Mouse (Mus musculus) midbrain, embryonic 10.5 days (tissue): Measurements from ENCODE around the gene Iqcd. TPM values are rescaled to one million over a fixed set of nuclear protein-coding genes. Genes with fewer than 3 reads are reported as not detected.

Experiments
- DNase-seq: peaks from one replicate; pipeline ENCODE4 v3.0.0-alpha.2; 2017; ENCODE audit warnings: low spot score
- H3K27ac ChIP-seq: fragments of 300-500 bp; sonication (generic); replicated peaks from 2 replicates; pipeline ENCODE4 v1.5.1; 2016; ENCODE audit warnings: mild to moderate bottlenecking
- H3K27me3 ChIP-seq: fragments of 300-500 bp; sonication (generic); 2 replicates; pipeline ENCODE4 v1.6.1; 2016; ENCODE audit warnings: low read depth, mild to moderate bottlenecking; ENCODE audit not compliant: poor library complexity, severe bottlenecking
- H3K36me3 ChIP-seq: fragments of 300-500 bp; sonication (generic); 2 replicates; pipeline ENCODE4 v1.6.1; 2016; ENCODE audit warnings: mild to moderate bottlenecking, moderate library complexity
- H3K4me1 ChIP-seq: fragments of 300-500 bp; sonication (generic); 2 replicates; pipeline ENCODE4 v1.6.1; 2016
- H3K4me3 ChIP-seq: fragments of 300-500 bp; sonication (generic); 2 replicates; pipeline ENCODE4 v1.5.1; 2016; ENCODE audit warnings: mild to moderate bottlenecking, moderate library complexity
- H3K9me3 ChIP-seq: fragments of 300-500 bp; sonication (generic); replicated peaks from 2 replicates; pipeline ENCODE4 v1.6.1; 2016; ENCODE audit warnings: mild to moderate bottlenecking
- WGBS: fragments of 180-500 bp; shearing (Covaris S2); methylation state at CpG from one replicate; pipeline ENCODE4 v1.1.7; 2016; 5-methylcytosine and 5-hydroxymethylcytosine counted together
- polyA plus RNA-seq: library from polyadenylated mRNA; unstranded; fragments of >200 nt; fragmentation: Nextera tagmentation; extraction: Ambion mirVana; gene quantifications from 2 replicates; pipeline ENCODE4 v1.2.1, GENCODE M21; 2016

Iqcd gene
- polyA plus RNA-seq, 1 experiment from 2014 or later: 0.95 TPM

DNA sequence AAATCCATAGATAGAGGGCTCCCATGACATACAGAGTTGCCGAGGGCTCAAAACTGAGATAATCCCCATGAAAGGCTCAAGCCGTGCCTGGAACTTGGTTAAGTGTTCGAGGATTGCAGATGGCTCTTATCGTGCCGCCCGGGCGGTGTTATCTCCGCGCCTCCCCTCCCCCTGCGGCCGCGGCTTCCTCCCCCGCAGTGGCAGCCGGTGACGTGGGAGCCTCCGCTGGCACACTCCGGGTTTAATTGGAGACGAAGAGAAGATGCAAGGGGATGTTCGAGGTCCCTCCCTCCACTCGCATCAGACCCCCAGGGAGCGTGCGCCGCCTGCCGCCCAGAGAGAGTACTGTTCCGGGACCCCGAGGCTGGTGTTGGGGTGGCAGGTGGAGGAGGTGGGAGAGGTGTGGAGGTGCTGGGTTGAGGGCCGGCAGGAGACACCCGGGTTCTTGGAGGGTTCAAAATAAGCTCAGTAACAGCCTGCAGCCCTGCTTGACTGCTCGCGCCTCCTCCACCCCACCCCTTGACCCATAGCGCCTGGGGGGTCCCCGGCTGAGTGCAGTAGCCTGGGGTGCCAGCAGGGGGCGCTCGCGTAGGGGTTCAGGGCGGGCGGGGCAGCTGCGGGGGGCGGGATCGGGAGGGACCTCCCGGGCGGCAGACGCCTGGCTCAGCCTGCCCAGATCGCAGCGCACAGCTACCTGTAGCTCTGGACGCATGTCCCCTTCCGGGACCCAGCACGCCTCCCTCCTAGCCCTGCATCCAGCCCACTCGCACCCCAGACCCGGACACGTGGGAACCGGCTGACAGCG, 60.0 kb downstream of the Iqcd start, which contains the start of gene Rasal1:
Gene Rasal1, plus strand, starts transcription at position 244 of the 805 bp plus-strand sequence.
- H3K36me3 ChIP-seq: no peaks in the 10 kb centered on the region
- no peaks in the 10 kb centered on the region for H3K9me3 ChIP-seq
- H3K4me1 ChIP-seq: peaks cover 15% of the 10 kb centered on the region
- peak within 1 kb of the TSS; percentile 43 for H3K4me3 ChIP-seq
- no peak within 1 kb of the TSS for H3K27ac ChIP-seq
- 2% methylated on average over 53 of the region's 53 CpGs for WGBS
- peak; percentile 50 for DNase-seq
- peaks cover 60% of the 10 kb centered on the region for H3K27me3 ChIP-seq

DNA sequence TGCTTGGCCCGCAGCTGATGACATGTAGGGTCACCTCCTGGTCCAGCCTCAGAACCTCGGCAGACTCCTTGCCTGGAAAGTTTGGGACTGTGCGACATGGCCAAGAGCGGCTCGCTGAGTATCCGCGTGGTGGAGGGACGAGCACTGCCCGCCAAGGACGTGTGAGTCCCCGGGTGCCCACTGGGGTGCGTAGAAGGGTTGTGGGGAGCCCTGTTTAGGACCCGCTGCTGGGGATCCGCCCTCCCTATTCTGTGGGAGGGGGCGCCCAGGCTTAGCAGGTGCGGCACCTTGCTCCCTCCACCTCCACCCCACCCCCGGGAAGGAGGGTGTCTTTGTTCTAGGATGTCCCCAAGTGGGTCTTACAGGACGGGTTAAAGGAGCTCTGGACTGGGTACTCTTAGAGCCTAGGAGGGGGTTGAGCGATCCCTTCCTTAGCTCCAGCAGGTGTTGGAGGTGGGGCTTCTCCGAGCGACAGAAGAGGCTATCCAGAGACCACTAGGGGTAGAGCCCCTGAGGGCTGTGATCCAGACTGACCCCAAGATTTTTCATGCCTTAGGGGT, 60.6 kb downstream of the Iqcd start:
- Histone ChIP-seq H3K36me3 (no peaks in the 10 kb centered on the region), H3K27me3 (peaks cover 60% of the 10 kb centered on the region), H3K4me1 (peaks cover 15% of the 10 kb centered on the region), H3K4me3 (peak overlapping the region; percentile 43), H3K27ac (no peak overlapping the region), H3K9me3 (no peaks in the 10 kb centered on the region)
- WGBS: 4% methylated on average over 21 of the region's 21 CpGs
- DNase-seq: no peak

- no peak for DNase-seq
- peaks cover 60% of the 10 kb centered on the region for H3K27me3 ChIP-seq
Observed at GRCm38 (mm10) chr5:120649938-120650337, 61.1 kb downstream of the Iqcd start.

GRCm38 (mm10) chr5:120651230-120651629, 62.4 kb downstream of the Iqcd start:
- 79% methylated on average over 5 of the region's 5 CpGs for WGBS
- no peak for DNase-seq

More at GRCm38 (mm10) chr5:120649938-120650337, 61.1 kb downstream of the Iqcd start:
- no peak overlapping the region for H3K4me3 ChIP-seq
- 27% methylated on average over 13 of the region's 13 CpGs for WGBS
- no peaks in the 10 kb centered on the region for H3K9me3 ChIP-seq
- H3K4me1 ChIP-seq: peaks cover 15% of the 10 kb centered on the region
- H3K27ac ChIP-seq: no peak overlapping the region
- H3K36me3 ChIP-seq: no peaks in the 10 kb centered on the region

DNA sequence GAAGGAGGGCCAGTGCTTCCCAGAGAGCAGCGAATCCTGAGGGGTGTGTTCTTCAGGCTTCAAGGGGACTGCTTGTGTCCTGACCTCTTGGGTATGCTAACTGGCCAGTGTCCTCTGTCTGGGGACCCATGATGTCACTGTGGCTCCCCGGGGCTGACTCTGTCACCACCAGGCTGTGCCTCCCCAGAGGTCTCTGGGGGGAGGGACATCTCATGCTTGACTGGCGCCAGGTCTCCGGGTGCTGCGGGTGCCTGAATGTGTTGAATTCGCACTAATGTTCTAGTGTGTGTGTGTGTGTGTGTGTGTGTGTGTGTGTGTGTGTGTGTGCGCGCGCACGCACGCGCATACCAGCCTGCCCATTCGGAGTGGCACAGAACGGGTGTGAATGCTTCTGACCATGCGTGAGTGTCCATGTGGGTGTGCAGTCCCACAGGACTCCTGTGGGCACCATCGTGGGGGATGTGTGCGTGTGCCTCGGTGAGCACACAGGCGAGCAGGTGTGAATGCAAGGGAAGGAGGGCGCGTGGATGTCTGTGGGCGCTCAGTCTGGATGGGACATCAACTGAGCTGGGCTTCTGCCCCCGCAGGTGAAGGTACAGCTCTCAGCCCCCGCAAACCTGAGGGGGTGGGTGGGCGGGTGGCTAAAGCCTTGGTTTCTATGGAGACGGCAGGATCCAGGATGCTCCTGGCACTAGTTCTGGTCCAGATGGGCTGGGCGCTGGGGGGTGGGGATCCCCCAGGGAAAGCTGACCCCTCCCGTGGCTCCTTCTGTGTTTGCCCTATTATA, 64.3 kb downstream of the Iqcd start:
- 83% methylated on average over 28 of the region's 28 CpGs for WGBS
- H3K4me1 ChIP-seq: peaks cover 23% of the 10 kb centered on the region
- DNase-seq: no peak
- no peaks in the 10 kb centered on the region for H3K9me3 ChIP-seq
- H3K27ac ChIP-seq: no peak overlapping the region
- peaks cover 45% of the 10 kb centered on the region for H3K27me3 ChIP-seq
- no peaks in the 10 kb centered on the region for H3K36me3 ChIP-seq
- no peak overlapping the region for H3K4me3 ChIP-seq

More at GRCm38 (mm10) chr5:120651230-120651629, 62.4 kb downstream of the Iqcd start:
- peaks cover 15% of the 10 kb centered on the region for H3K4me1 ChIP-seq
- H3K9me3 ChIP-seq: no peaks in the 10 kb centered on the region
- peaks cover 60% of the 10 kb centered on the region for H3K27me3 ChIP-seq
- H3K36me3 ChIP-seq: no peaks in the 10 kb centered on the region
- H3K4me3 ChIP-seq: no peak overlapping the region
- no peak overlapping the region for H3K27ac ChIP-seq

DNA sequence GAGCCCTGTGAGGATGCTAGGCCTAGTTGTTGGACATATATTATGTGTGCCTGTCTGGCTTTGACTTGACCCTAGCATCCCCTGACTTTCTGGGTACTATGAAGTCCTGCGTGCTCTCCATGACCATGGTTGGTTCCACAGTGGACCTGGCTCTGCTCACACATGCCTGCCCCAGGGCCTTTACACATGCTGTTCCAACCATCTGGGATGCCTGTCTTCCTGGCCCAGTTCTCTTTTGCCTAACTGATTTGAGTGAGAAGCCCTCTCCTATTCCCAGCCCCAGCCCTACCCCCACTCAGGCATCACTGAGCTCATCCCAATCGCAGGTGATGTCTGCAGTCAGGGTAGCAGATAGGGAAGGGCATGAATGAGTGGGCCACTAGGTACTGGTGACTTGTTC, 65.1 kb downstream of the Iqcd start:
- DNase-seq: no peak
- H3K36me3 ChIP-seq: no peaks in the 10 kb centered on the region
- peaks cover 37% of the 10 kb centered on the region for H3K27me3 ChIP-seq
- peaks cover 18% of the 10 kb centered on the region for H3K4me1 ChIP-seq
- WGBS: 92% methylated on average over 2 of the region's 2 CpGs
- H3K27ac ChIP-seq: no peak overlapping the region
- no peaks in the 10 kb centered on the region for H3K9me3 ChIP-seq
- no peak overlapping the region for H3K4me3 ChIP-seq

DNA sequence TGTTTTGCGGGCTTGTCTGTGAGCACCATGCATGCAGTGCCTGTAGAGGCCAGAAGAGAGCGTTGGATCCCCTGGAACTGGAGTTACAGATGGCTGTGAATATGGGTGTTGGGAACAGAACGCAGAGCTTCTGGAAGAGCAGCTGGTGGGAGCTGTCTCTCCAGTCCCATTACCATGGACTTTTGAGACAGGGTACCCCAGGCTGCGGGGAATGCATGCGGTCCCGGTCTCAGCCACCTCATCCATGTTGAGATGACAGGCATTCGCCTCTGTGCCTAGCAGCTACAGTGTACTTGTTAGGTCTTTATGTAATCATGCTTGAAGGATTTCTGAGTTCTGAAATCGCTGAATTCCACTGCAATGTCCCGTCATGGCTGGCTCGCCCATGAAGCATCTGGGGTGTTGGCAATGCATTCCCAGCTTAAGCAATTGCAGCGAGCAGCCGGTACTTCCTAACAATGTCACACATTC, 67.5 kb downstream of the Iqcd start:
- Histone ChIP-seq H3K4me1 (peaks cover 14% of the 10 kb centered on the region), H3K4me3 (no peak overlapping the region), H3K9me3 (no peaks in the 10 kb centered on the region), H3K36me3 (no peaks in the 10 kb centered on the region), H3K27ac (no peak overlapping the region), H3K27me3 (peaks cover 13% of the 10 kb centered on the region)
- no peak for DNase-seq
- WGBS: 88% methylated on average over 12 of the region's 12 CpGs

Other genes with a start within 250 kb of the Iqcd start
- gene Lhx5, start 157.3 kb upstream of the Iqcd start, polyA plus RNA-seq: 23.5 and 30.5 TPM in 2 replicates
- gene Sdsl, start 116.2 kb upstream of the Iqcd start, polyA plus RNA-seq: 5.5 and 6.2 TPM in 2 replicates
- gene Sds, start 112.5 kb upstream of the Iqcd start, polyA plus RNA-seq: not detected in 2 replicates
- gene Plbd2, start 85.4 kb upstream of the Iqcd start, polyA plus RNA-seq: 35.6 and 37.0 TPM in 2 replicates
- gene Slc8b1, start 77.8 kb upstream of the Iqcd start, polyA plus RNA-seq: 3.9 and 4.6 TPM in 2 replicates
- 10.3 and 11.1 TPM in 2 replicates for gene Tpcn1, start 343 bp upstream of the Iqcd start, polyA plus RNA-seq
- 16.0 and 16.2 TPM in 2 replicates for gene Rita1, start 23.6 kb downstream of the Iqcd start, polyA plus RNA-seq
- 59.4 and 59.7 TPM in 2 replicates for gene Ddx54, start 23.7 kb downstream of the Iqcd start, polyA plus RNA-seq
- not detected in 2 replicates for gene Cfap73, start 45.2 kb downstream of the Iqcd start, polyA plus RNA-seq
- 0.10 and 0.21 TPM in 2 replicates for gene Rasal1, start 59.8 kb downstream of the Iqcd start, polyA plus RNA-seq
- gene Dtx1, start 122.9 kb downstream of the Iqcd start, polyA plus RNA-seq: 2.2 and 4.8 TPM in 2 replicates
- 0.09 TPM in 1 of 2 replicates, not detected in the other for gene Oas2, start 160.8 kb downstream of the Iqcd start, polyA plus RNA-seq
- 0.02 and 0.10 TPM in 2 replicates for gene Oas3, start 188.6 kb downstream of the Iqcd start, polyA plus RNA-seq
- gene Oas1e, start 206.5 kb downstream of the Iqcd start, polyA plus RNA-seq: 0.11 TPM in 1 of 2 replicates, not detected in the other
- gene Oas1c, start 223.5 kb downstream of the Iqcd start, polyA plus RNA-seq: 0.16 and 0.26 TPM in 2 replicates